Mouse (Mus musculus): ENCODE measurements around the gene Kcnh4.

DNA sequence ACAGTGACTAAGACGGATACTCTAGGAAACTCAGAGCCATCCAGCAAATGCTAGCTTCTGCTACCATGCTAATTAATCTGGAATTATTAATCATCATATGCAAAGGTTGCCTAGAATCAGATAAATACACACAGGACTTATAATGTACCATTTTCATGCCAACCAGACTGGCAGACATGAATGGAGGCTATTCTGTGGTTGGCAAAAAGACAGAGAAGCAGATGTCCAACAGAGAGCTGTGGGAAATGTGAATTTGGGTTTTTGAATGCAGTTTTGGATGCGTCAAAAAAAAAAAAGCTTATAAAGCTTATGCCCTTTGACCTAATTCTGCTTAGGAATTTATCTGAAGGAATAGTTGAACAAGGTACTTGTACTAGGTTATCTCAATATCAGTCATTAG, 26.0 kb upstream of the Kcnh4 start:
- TF ChIP-seq CTCF (IDR thresholded peaks at IDR 0.05; ENCODE audit: extremely low read depth, insufficient read depth, insufficient read length, insufficient replicate concordance), result no peak
- no peak for TF ChIP-seq POLR2A (IDR thresholded peaks at IDR 0.05; ENCODE audit: low read depth, low read length)

Data from spleen, adult 2 months (tissue).